Mouse (Mus musculus) frontal cortex, adult (tissue): ENCODE results near the gene Gm20605.

Experiments used
- ATAC-seq: cut with Nextera tagmentation; 2 replicates; pipeline ENCODE4 v1.9.2; 2017; ENCODE audit warnings: mild to moderate bottlenecking, moderate library complexity, mixed read lengths; ENCODE audit not compliant: low TSS enrichment

Gm20605 gene

GRCm38 (mm10) chr5:137628498-137629305, at the start of gene Gm20605, which contains the start of the genes Fbxo24 and Lrch4:
Gene Gm20605, plus strand, starts transcription at chr5:137629175.
Gene Fbxo24, minus strand, starts transcription at chr5:137629002.
Gene Lrch4, plus strand, starts transcription at chr5:137629121.
- ATAC-seq: peak; percentile 95

GRCm38 (mm10) chr5:137580246-137580645, 48.7 kb upstream of the Gm20605 start:
- ATAC-seq: no peak

DNA sequence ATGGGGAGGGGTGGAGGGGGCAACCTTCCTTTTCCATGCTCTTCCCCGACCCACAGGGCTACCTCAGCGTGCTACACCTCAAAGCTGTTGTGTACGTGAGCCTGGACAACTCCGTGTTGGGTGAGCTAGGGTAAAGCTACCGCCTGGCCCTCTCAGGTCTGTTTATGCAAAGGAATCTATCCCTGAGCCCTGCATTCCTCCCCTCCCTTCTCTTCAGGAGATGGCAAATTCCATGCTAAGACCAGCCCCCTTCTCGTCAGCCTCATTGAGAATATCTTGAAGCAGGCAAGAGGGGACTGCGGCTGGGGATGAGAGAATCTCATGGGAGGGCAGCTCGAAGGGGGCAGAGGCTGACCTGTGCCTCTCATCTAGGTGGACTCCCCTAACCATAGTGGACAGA, 46.3 kb upstream of the Gm20605 start:
- ATAC-seq: no peak

DNA sequence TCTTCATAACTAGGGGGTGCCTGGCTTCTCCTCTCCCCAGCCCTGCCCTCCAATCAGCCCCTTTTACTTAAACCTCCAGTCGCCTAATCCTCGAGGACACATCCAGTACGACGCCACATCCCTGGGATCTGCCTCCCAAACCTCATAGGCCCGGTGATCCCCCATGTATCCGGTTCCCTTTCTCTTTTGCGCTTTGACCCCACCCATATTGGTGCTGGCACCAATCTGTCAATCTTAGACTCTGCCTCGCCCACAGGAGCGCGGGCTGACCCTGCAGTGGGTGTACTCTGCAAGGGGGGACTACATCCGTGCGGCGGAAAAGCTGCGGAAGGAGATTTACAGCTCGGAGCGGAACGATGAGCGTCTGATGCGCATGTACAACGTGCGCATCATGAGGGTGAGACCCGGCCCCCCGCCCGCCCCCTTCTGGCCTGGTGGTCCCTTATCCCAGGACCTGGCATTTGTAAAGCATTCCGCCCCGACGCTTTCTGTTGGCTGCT, 45.3 kb upstream of the Gm20605 start:
- ATAC-seq: peak; percentile 59; the same call in 1 of the 2 replicates

- ATAC-seq: peak; percentile 55; the same call in 1 of the 2 replicates
Observed at GRCm38 (mm10) chr5:137584976-137585375, 44.0 kb upstream of the Gm20605 start.

DNA sequence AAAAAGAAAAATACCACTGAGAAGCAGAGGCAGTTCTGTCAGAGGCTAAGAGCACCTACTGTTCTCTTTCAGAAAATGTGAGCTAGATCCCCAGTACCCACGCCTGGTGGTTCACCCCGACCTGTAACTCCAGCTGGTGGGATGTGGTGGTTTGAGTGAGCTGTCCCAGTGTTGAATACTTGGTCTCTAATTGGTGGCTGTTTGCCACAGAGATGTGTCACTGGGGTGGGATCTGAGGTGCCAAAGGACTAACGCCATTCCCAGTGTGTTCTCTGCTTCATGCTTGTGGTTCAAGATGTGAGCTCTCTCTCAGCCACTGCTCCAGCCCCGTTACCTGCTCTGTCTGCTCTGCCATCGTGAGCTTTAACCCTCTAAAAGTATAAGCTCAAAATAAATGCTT, 38.5 kb upstream of the Gm20605 start:
- ATAC-seq: no peak

GRCm38 (mm10) chr5:137595921-137596320, 33.1 kb upstream of the Gm20605 start:
- no peak for ATAC-seq

DNA sequence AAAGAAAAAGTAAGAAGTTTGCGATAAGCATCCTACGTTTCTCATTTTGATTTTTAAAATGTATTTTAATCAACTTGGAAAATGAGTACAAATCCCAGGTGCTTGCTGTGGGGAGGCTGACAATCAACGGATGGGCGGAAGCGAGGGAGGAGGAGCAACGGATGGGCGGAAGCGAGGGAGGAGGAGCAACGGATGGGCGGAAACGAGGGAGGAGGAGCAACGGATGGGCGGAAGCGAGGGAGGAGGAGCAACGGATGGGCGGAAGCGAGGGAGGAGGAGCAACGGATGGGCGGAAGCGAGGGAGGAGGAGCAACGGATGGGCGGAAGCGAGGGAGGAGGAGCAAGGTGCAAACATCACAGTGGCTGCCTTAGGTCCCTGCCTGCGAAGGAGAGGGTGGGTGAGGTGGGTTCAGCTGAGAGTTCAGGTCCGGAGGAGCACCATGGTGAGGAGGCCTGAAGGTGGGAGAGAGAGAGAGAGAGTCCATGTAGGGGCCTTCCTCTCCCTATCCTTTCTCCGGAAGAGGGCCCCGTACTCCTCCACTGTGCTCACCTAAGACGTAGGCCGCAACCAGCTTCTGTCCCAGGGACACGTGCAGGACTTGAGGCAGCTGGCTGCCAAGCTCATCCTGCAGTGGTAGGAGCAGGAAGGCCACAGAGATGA, 32.2 kb upstream of the Gm20605 start:
- no peak for ATAC-seq

GRCm38 (mm10) chr5:137597625-137598024, 31.4 kb upstream of the Gm20605 start:
- no peak for ATAC-seq

GRCm38 (mm10) chr5:137598100-137598826, 30.7 kb upstream of the Gm20605 start:
- no peak for ATAC-seq

DNA sequence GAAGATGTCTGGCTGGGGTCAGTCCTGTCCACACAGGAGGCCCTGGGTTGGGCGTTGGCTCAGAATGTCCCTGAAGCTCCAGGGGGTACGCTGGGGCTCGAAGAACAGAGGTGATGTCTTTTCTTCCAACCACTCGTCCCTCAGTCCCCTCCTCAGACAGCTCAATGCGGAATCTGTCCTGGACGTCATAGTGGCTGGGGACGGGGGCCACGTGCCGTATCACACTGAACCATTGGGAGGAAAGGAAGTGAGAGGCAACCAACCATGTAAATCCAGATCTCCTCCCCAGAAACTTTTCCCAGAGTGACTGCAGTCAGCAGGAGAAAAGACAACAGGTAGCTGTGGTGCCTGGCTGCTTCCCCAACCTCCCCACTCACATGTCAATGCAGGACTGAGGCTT, 29.4 kb upstream of the Gm20605 start:
- no peak for ATAC-seq

- ATAC-seq: no peak; the same call in 1 of the 2 replicates
Observed at GRCm38 (mm10) chr5:137600281-137600618, 28.7 kb upstream of the Gm20605 start.

- ATAC-seq: peak; percentile 98
Observed at GRCm38 (mm10) chr5:137600619-137601364, 28.2 kb upstream of the Gm20605 start, which contains the start of gene Mospd3. Gene Mospd3, minus strand, starts transcription at chr5:137601058.

GRCm38 (mm10) chr5:137601365-137601729, 27.6 kb upstream of the Gm20605 start:
- ATAC-seq: no peak

DNA sequence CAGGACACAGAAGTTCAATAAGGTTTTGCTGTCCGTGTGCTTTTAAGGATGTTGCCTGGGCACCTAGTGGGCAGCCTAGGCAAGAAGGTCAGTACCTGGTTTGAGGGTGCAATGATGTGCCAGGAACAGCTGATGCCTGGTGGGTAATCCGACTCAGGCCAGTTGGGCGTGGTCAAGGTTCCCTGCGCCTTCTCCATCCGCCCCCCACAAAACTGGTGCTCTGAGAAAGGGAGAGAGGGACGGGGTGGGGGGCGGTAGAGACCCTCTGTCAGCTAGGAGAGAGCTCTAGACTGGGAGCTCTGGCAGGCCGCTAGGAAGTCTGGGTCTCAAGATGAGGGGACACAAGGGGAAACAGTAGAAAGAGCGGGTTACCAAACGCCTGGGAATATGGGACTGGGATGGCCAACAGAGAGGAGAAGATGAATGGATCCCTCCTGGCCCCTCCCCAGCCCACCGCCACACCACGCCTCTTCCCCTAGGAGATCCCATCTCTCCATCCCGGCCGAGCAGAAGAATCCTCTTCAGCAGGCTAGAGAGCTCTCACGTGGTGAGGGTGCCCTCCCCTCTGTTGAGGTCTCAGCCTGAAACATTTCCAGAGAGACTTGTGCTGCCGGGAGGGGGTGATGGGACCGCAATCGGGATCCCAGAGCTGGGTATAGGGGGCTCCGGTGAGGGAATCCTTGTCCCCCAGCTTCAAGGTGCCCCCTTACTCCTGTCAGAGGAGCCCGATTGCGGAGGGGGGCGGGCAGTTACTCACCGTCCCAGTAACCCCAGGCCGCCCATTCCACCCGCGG, 20.9 kb upstream of the Gm20605 start:
- no peak for ATAC-seq

- no peak for ATAC-seq
Observed at GRCm38 (mm10) chr5:137608654-137609190, 20.3 kb upstream of the Gm20605 start.

DNA sequence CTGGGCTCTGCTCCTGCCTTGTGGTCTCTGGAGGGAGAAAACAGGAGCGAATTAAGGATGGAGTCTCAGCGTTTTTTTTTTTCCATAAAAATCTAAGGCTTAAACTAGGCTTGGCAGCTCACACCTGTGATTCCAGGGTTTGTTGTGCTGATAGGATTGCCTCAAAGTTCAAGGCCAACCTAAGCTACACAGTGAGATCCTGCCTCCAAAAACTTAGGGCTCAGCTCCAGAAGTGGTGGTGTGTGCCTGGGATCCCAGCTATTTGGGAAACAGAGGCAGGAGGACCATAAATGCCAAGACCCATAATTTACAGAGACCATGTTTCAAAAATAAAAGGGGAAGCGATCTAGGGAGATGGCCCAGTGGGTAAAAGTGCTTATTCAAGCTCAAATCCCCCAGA, 19.7 kb upstream of the Gm20605 start:
- ATAC-seq: no peak

GRCm38 (mm10) chr5:137610056-137610455, 18.9 kb upstream of the Gm20605 start:
- ATAC-seq: no peak

DNA sequence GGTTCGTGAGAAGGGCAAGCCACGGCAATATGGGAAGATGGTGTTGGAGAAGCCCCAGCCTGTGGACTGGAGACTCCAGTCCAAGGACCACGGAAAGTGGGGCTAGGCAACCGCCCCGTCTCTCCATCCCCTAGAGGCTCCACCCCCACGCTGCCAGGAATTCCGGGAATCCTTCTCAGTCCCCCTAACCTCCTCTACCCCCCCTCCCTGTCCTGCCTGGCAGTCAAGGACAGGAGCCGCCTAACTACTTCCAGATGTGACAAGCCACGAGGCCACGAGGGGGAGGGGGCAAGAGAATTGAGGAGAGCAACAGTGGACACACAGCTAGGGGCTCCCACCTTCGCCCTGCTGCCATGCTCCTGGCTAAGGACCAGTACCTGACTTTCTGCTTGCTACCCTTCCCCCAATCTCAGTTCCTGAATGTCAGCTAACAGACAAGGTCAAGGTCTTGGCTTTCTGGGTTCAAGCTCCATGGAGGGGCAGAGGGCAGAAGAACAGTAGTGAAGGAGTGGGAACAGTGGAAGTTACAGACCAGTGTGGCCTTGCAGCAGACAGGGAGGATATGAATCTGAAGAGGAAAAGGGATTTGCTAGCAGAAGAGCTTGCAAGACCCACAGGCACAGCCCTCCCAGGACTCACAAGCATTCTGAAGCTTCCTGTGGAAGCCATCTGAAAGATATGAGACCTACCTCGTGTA, 18.3 kb upstream of the Gm20605 start:
- no peak for ATAC-seq

- ATAC-seq: no peak
Observed at GRCm38 (mm10) chr5:137611245-137611602, 17.8 kb upstream of the Gm20605 start.
